Mouse (Mus musculus): ENCODE measurements at regions not wholly inside any gene's neighbourhood (a gene's known extent, or its start where the extent isn't known, plus 50 kb on each side); places are given as distances from the start of the nearest gene placed in this dataset.

GRCm38 (mm10) chr15:51502058-51502741, 2382.5 kb upstream of the Gm7489 start:
- Histone ChIP-seq H3K4me3 (ENCODE audit: insufficient read depth, low read depth, low read length) (no peak overlapping the region), H3K27ac (replicated peaks; ENCODE audit: low read depth, low read length) (no peak overlapping the region), H3K4me1 (ENCODE audit: control insufficient read depth, insufficient read depth, insufficient read length, low read length) (no peaks in the 10 kb centered on the region)

- Histone ChIP-seq H3K27ac (replicated peaks; ENCODE audit: low read depth, low read length) (no peak overlapping the region), H3K4me1 (ENCODE audit: control insufficient read depth, insufficient read depth, insufficient read length, low read length) (no peaks in the 10 kb centered on the region), H3K4me3 (ENCODE audit: insufficient read depth, low read depth, low read length) (no peak overlapping the region)
Observed at GRCm38 (mm10) chr15:51502742-51503270, 2381.9 kb upstream of the Gm7489 start.

GRCm38 (mm10) chr15:51503341-51503740, 2381.4 kb upstream of the Gm7489 start:
- Histone ChIP-seq H3K27ac (replicated peaks; ENCODE audit: low read depth, low read length) (no peak overlapping the region), H3K4me1 (ENCODE audit: control insufficient read depth, insufficient read depth, insufficient read length, low read length) (no peaks in the 10 kb centered on the region), H3K4me3 (ENCODE audit: insufficient read depth, low read depth, low read length) (no peak overlapping the region)

GRCm38 (mm10) chr15:51504016-51504760, 2380.5 kb upstream of the Gm7489 start:
- Histone ChIP-seq H3K4me3 (ENCODE audit: insufficient read depth, low read depth, low read length) (no peak overlapping the region), H3K27ac (replicated peaks; ENCODE audit: low read depth, low read length) (no peak overlapping the region), H3K4me1 (ENCODE audit: control insufficient read depth, insufficient read depth, insufficient read length, low read length) (no peaks in the 10 kb centered on the region)

- Histone ChIP-seq H3K4me1 (ENCODE audit: control insufficient read depth, insufficient read depth, insufficient read length, low read length) (no peaks in the 10 kb centered on the region), H3K4me3 (ENCODE audit: insufficient read depth, low read depth, low read length) (no peak overlapping the region), H3K27ac (replicated peaks; ENCODE audit: low read depth, low read length) (no peak overlapping the region)
Observed at GRCm38 (mm10) chr15:51504789-51505188, 2379.9 kb upstream of the Gm7489 start.

GRCm38 (mm10) chr15:51507126-51507525, 2377.6 kb upstream of the Gm7489 start:
- Histone ChIP-seq H3K27ac (replicated peaks; ENCODE audit: low read depth, low read length) (no peak overlapping the region), H3K4me3 (ENCODE audit: insufficient read depth, low read depth, low read length) (no peak overlapping the region), H3K4me1 (ENCODE audit: control insufficient read depth, insufficient read depth, insufficient read length, low read length) (no peaks in the 10 kb centered on the region)

DNA sequence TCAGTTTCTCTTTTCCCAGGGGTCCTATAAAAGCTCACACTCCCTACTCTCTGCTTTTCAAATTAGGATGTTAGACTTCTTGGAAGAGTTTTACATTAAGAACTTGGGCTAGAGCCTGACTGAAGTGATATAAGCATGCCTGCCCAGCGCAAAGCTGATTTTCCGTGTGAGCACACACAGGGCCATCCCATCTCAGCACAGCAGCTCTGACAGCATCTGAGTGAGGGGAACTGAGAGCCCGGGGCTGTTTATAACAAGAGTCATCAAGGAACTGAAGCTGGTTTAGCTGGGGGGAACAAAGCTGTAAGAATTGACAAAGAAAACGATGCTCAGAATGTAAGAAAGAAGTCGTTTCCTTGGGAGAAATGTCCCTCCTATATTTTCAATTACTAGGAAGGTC, 2373.4 kb upstream of the Gm7489 start:
- no peak overlapping the region for H3K27ac ChIP-seq (replicated peaks; ENCODE audit: low read depth, low read length)
- no peaks in the 10 kb centered on the region for H3K4me1 ChIP-seq (ENCODE audit: control insufficient read depth, insufficient read depth, insufficient read length, low read length)
- no peak overlapping the region for H3K4me3 ChIP-seq (ENCODE audit: insufficient read depth, low read depth, low read length)

GRCm38 (mm10) chr15:51536317-51536716, 2348.4 kb upstream of the Gm7489 start:
- no peak overlapping the region for H3K4me3 ChIP-seq (ENCODE audit: insufficient read depth, low read depth, low read length)
- H3K27ac ChIP-seq (replicated peaks; ENCODE audit: low read depth, low read length) = no peak overlapping the region
- no peaks in the 10 kb centered on the region for H3K4me1 ChIP-seq (ENCODE audit: control insufficient read depth, insufficient read depth, insufficient read length, low read length)

GRCm38 (mm10) chr15:51551216-51551775, 2333.4 kb upstream of the Gm7489 start:
- no peaks in the 10 kb centered on the region for H3K4me1 ChIP-seq (ENCODE audit: control insufficient read depth, insufficient read depth, insufficient read length, low read length)
- no peak overlapping the region for H3K4me3 ChIP-seq (ENCODE audit: insufficient read depth, low read depth, low read length)
- H3K27ac ChIP-seq (replicated peaks; ENCODE audit: low read depth, low read length) = no peak overlapping the region

GRCm38 (mm10) chr15:51558215-51558614, 2326.5 kb upstream of the Gm7489 start:
- no peak overlapping the region for H3K4me3 ChIP-seq (ENCODE audit: insufficient read depth, low read depth, low read length)
- H3K4me1 ChIP-seq (ENCODE audit: control insufficient read depth, insufficient read depth, insufficient read length, low read length) = no peaks in the 10 kb centered on the region
- H3K27ac ChIP-seq (replicated peaks; ENCODE audit: low read depth, low read length) = no peak overlapping the region

- no peaks in the 10 kb centered on the region for H3K4me1 ChIP-seq (ENCODE audit: control insufficient read depth, insufficient read depth, insufficient read length, low read length)
- H3K4me3 ChIP-seq (ENCODE audit: insufficient read depth, low read depth, low read length) = no peak overlapping the region
- no peak overlapping the region for H3K27ac ChIP-seq (replicated peaks; ENCODE audit: low read depth, low read length)
Observed at GRCm38 (mm10) chr15:51565543-51565942, 2319.2 kb upstream of the Gm7489 start.

DNA sequence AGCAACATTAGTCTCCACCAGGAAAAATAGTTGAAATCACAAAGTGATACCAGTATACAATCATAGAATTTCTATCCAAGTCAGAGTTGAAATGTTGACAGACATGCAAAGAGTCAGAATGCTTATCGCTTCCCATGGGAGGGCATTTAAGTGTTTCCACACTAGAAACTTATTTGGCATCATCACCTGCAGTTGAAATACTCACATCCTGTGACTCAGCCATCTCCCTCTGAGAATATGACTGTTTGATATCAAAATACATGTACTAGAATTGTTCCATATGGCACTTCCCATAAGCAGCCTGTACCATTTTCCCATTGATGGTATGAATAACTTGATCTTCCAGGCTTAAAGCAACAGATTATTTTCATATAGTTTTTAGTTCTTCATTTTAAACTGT, 2314.1 kb upstream of the Gm7489 start:
- Histone ChIP-seq H3K27ac (replicated peaks; ENCODE audit: low read depth, low read length) (no peak overlapping the region), H3K4me3 (ENCODE audit: insufficient read depth, low read depth, low read length) (no peak overlapping the region), H3K4me1 (ENCODE audit: control insufficient read depth, insufficient read depth, insufficient read length, low read length) (no peaks in the 10 kb centered on the region)

DNA sequence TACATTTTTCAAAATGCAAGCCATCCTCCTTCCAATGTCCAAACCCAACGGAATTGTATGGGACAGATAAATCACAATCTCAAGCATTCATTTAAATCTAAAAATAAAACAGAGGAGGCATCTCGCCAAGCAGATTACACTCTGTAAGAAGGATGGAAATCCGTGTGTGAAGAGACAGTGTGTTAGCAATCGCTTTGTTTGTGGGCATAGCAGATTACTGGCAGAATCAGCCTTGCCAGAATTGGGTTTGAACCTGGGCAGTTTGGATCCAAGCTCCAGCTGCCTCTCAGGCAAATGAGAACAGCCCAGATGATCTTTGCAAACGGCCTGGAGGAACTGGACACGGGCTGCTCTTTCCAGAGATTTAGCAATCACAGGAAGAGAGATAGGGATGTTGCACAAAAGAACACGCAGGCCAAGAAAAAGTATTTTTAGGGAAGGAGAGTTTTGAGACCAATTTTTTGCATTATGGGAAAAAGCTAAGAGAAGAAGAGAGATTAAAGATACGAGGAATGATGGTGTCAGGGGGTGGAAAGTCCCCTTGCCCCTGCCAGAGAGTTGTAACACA, 2310.1 kb upstream of the Gm7489 start:
- Histone ChIP-seq H3K4me3 (ENCODE audit: insufficient read depth, low read depth, low read length) (no peak overlapping the region), H3K27ac (replicated peaks; ENCODE audit: low read depth, low read length) (no peak overlapping the region), H3K4me1 (ENCODE audit: control insufficient read depth, insufficient read depth, insufficient read length, low read length) (no peaks in the 10 kb centered on the region)

DNA sequence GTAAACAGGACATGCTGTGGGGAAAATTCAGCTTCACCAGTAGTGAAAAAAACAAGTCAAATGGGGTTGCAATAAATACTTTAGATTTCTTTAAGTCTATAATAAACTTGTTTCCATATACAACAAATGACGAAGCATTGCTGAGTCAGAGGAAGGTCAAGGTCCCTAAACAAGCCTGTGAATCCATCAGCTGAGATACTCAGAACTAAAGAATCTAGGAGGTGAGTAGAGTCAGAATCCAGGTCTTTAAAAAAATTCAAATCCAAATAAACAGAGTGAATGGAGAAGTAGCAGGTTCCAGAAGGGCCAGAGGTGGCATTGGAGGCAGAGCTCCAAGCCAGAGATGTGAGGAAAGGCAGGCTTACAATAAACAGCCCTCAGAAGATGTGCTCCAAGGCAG, 2301.1 kb upstream of the Gm7489 start:
- Histone ChIP-seq H3K4me1 (ENCODE audit: control insufficient read depth, insufficient read depth, insufficient read length, low read length) (no peaks in the 10 kb centered on the region), H3K27ac (replicated peaks; ENCODE audit: low read depth, low read length) (no peak overlapping the region)

GRCm38 (mm10) chr15:51586146-51586545, 2298.6 kb upstream of the Gm7489 start:
- Histone ChIP-seq H3K27ac (replicated peaks; ENCODE audit: low read depth, low read length) (no peak overlapping the region), H3K4me1 (ENCODE audit: control insufficient read depth, insufficient read depth, insufficient read length, low read length) (no peaks in the 10 kb centered on the region), H3K4me3 (ENCODE audit: insufficient read depth, low read depth, low read length) (no peak overlapping the region)

More for the DNA sequence above, 2301.1 kb upstream of the Gm7489 start:
- no peak overlapping the region for H3K4me3 ChIP-seq (ENCODE audit: insufficient read depth, low read depth, low read length)
